Mouse (Mus musculus): ENCODE data around the gene Scgn.

DNA sequence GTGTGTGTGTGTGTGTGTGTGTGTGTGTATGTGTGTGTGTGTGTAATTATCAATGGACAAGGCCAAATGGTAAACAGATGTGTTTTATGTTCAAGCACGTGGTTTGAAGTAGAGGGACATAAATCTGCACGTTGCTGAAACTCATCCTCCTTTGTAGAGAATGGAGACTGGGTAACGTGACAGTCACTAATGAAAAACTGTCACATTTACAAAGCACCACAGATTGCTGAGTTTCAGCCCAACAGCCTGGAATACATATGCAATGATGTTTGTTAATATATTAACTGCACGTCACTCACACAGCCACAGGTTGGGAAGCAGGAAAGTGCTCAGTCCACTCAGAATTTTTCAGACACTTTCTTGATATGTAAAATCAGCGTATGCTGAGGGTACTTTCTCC lies 563 bp downstream of the Scgn start:
- no peak for TF ChIP-seq CTCF (IDR thresholded peaks at IDR 0.05; ENCODE audit: extremely low read depth, insufficient read length, insufficient replicate concordance, low read depth, low read length)
- no peak for TF ChIP-seq POLR2A (IDR thresholded peaks at IDR 0.05; ENCODE audit: low read depth, low read length)

Data from small intestine, adult 2 months (tissue).